Mouse (Mus musculus) spleen, adult 2 months (tissue): Measurements from ENCODE around the gene Glt28d2. TPM values are rescaled to one million over a fixed set of nuclear protein-coding genes. Genes with fewer than 3 reads are reported as not detected.

Experiments used
- DNase-seq, 2 experiments: peaks; one replicate each; pipeline versions ENCODE4 v3.0.0 to v3.0.0-alpha.2; 2012 to 2021; ENCODE audit warnings: low spot score in 2 of 2, low read depth in 1 of 2
- H3K27ac ChIP-seq: fragments of 200-500 bp; 2 replicates; pipeline ENCODE4 v1.5.1; 2012; ENCODE audit warnings: low read length, inconsistent platforms; ENCODE audit not compliant: insufficient read depth
- H3K27me3 ChIP-seq: fragments of 200-500 bp; 2 replicates; pipeline ENCODE4 v1.6.1; 2012; ENCODE audit warnings: mild to moderate bottlenecking, moderate library complexity, low read length, inconsistent platforms; ENCODE audit not compliant: control insufficient read depth, insufficient read depth
- H3K36me3 ChIP-seq: fragments of 200-500 bp; 2 replicates; pipeline ENCODE4 v1.6.1; 2012; ENCODE audit warnings: mild to moderate bottlenecking, low read length, inconsistent platforms; ENCODE audit not compliant: control insufficient read depth, insufficient read depth
- H3K4me1 ChIP-seq: fragments of 200-500 bp; 2 replicates; pipeline ENCODE4 v1.6.1; 2011; ENCODE audit warnings: inconsistent platforms; ENCODE audit not compliant: control insufficient read depth, insufficient read depth, insufficient read length
- H3K4me3 ChIP-seq: fragments of 200-500 bp; 2 replicates; pipeline ENCODE4 v1.5.1; 2011; ENCODE audit warnings: mild to moderate bottlenecking, inconsistent platforms; ENCODE audit not compliant: insufficient read depth, insufficient read length; ENCODE audit errors: extremely low read depth
- CTCF ChIP-seq: fragments of 200-500 bp; IDR thresholded peaks from 2 replicates; pipeline ENCODE4 v1.5.1; 2011; ENCODE audit warnings: mild to moderate bottlenecking, inconsistent platforms; ENCODE audit not compliant: insufficient read depth, insufficient read length, insufficient replicate concordance; ENCODE audit errors: extremely low read depth
- POLR2A ChIP-seq: fragments of 200-500 bp; IDR thresholded peaks from 2 replicates; pipeline ENCODE4 v1.6.1; 2011; ENCODE audit warnings: low read depth, low read length, inconsistent platforms
- WGBS: fragments of 180-500 bp; shearing (Covaris S2); methylation state at CpG from one replicate; pipeline ENCODE4 v1.1.7; 2018; 5-methylcytosine and 5-hydroxymethylcytosine counted together
- polyA plus RNA-seq: library from polyadenylated mRNA; depleted of rRNA; stranded (reverse); fragments of >200 nt; gene quantifications from 2 replicates; pipeline ENCODE4 v1.2.3, GENCODE M21; 2012

Gene Glt28d2
- polyA plus RNA-seq, 1 experiment, result 0.11 TPM

- Histone ChIP-seq H3K27me3 (no peaks in the 10 kb centered on the region), H3K4me3 (no peak overlapping the region), H3K27ac (no peak overlapping the region), H3K4me1 (no peaks in the 10 kb centered on the region), H3K36me3 (no peaks in the 10 kb centered on the region)
- DNase-seq, result no peak
- TF ChIP-seq CTCF (no peak), POLR2A (no peak)
- 27% methylated on average over 4 of the region's 4 CpGs for WGBS
These were observed 30.2 kb downstream of the Glt28d2 start for GRCm38 (mm10) chr3:85857083-85857482.

GRCm38 (mm10) chr3:85855947-85856346 is 31.4 kb downstream of the Glt28d2 start:
- H3K27ac ChIP-seq, result no peak overlapping the region
- 86% methylated on average over 5 of the region's 5 CpGs for WGBS
- H3K4me3 ChIP-seq, result no peak overlapping the region
- no peaks in the 10 kb centered on the region for H3K4me1 ChIP-seq
- TF ChIP-seq CTCF (no peak), POLR2A (no peak)
- H3K36me3 ChIP-seq, result no peaks in the 10 kb centered on the region
- DNase-seq, result no peak
- H3K27me3 ChIP-seq, result no peaks in the 10 kb centered on the region

- TF ChIP-seq CTCF (no peak), POLR2A (no peak)
- Histone ChIP-seq H3K4me3 (no peak overlapping the region), H3K36me3 (no peaks in the 10 kb centered on the region), H3K27me3 (no peaks in the 10 kb centered on the region), H3K27ac (no peak overlapping the region), H3K4me1 (no peaks in the 10 kb centered on the region)
- no peak for DNase-seq
- WGBS, result 95% methylated on average over 3 of the region's 3 CpGs
These were observed 32.3 kb downstream of the Glt28d2 start for GRCm38 (mm10) chr3:85855043-85855442.

- H3K36me3 ChIP-seq, result no peaks in the 10 kb centered on the region
- H3K27ac ChIP-seq, result no peak overlapping the region
- TF ChIP-seq POLR2A, result no peak
- TF ChIP-seq CTCF, result no peak
- no peak for DNase-seq
- WGBS, result 93% methylated on average over 6 of the region's 6 CpGs
- no peaks in the 10 kb centered on the region for H3K4me1 ChIP-seq
- H3K27me3 ChIP-seq, result no peaks in the 10 kb centered on the region
- no peak overlapping the region for H3K4me3 ChIP-seq
These were observed 33.2 kb downstream of the Glt28d2 start for GRCm38 (mm10) chr3:85854143-85854542.

GRCm38 (mm10) chr3:85853715-85854114 is 33.6 kb downstream of the Glt28d2 start:
- Histone ChIP-seq H3K27ac (no peak overlapping the region), H3K27me3 (no peaks in the 10 kb centered on the region), H3K4me3 (no peak overlapping the region), H3K4me1 (no peaks in the 10 kb centered on the region), H3K36me3 (no peaks in the 10 kb centered on the region)
- no peak for DNase-seq
- WGBS, result 89% methylated on average over 4 of the region's 4 CpGs
- no peak for TF ChIP-seq POLR2A
- TF ChIP-seq CTCF, result no peak

GRCm38 (mm10) chr3:85850079-85850478 is 37.2 kb downstream of the Glt28d2 start:
- Histone ChIP-seq H3K4me1 (no peaks in the 10 kb centered on the region), H3K36me3 (no peaks in the 10 kb centered on the region), H3K27me3 (no peaks in the 10 kb centered on the region), H3K4me3 (no peak overlapping the region), H3K27ac (no peak overlapping the region)
- WGBS, result 76% methylated on average over 1 of the region's 1 CpGs
- DNase-seq, result no peak
- no peak for TF ChIP-seq CTCF
- no peak for TF ChIP-seq POLR2A

GRCm38 (mm10) chr3:85846316-85846715 is 41.0 kb downstream of the Glt28d2 start:
- no peaks in the 10 kb centered on the region for H3K27me3 ChIP-seq
- H3K36me3 ChIP-seq, result no peaks in the 10 kb centered on the region
- no peak overlapping the region for H3K27ac ChIP-seq
- H3K4me1 ChIP-seq, result no peaks in the 10 kb centered on the region
- DNase-seq, result no peak
- WGBS, result 100% methylated on average over 1 of the region's 1 CpGs
- no peak for TF ChIP-seq CTCF
- no peak for TF ChIP-seq POLR2A
- no peak overlapping the region for H3K4me3 ChIP-seq
